Mouse (Mus musculus) spleen, postnatal 4 days (tissue): ENCODE measurements around the gene Lrfn2.

ENCODE experiments used
- DNase-seq, 2 experiments: peaks; one replicate each; pipeline ENCODE4 v3.0.0; 2022; ENCODE audit warnings: low spot score in 2 of 2

Gene Lrfn2

GRCm38 (mm10) chr17:49033686-49034250, 101.6 kb downstream of the Lrfn2 start:
- no peak for DNase-seq

GRCm38 (mm10) chr17:49035052-49035451, 102.9 kb downstream of the Lrfn2 start:
- no peak for DNase-seq

- DNase-seq: no peak
These were observed 105.2 kb downstream of the Lrfn2 start for GRCm38 (mm10) chr17:49037163-49037950.

GRCm38 (mm10) chr17:49043806-49044640, 111.8 kb downstream of the Lrfn2 start:
- no peak for DNase-seq

- no peak for DNase-seq
These were observed 115.7 kb downstream of the Lrfn2 start for GRCm38 (mm10) chr17:49047921-49048320.

GRCm38 (mm10) chr17:49051231-49051630, 119.1 kb downstream of the Lrfn2 start:
- DNase-seq: no peak

- no peak for DNase-seq
These were observed 129.0 kb downstream of the Lrfn2 start for GRCm38 (mm10) chr17:49061141-49061540.

- DNase-seq: no peak
These were observed 131.6 kb downstream of the Lrfn2 start for GRCm38 (mm10) chr17:49063789-49064188.

- no peak for DNase-seq
These were observed 132.3 kb downstream of the Lrfn2 start for GRCm38 (mm10) chr17:49064526-49064925.

GRCm38 (mm10) chr17:49065050-49065449, 132.9 kb downstream of the Lrfn2 start:
- DNase-seq: no peak

GRCm38 (mm10) chr17:49066748-49067147, 134.6 kb downstream of the Lrfn2 start:
- no peak for DNase-seq

GRCm38 (mm10) chr17:49078168-49078567, 146.0 kb downstream of the Lrfn2 start:
- DNase-seq: no peak

- DNase-seq: no peak
These were observed 147.5 kb downstream of the Lrfn2 start for GRCm38 (mm10) chr17:49079647-49080046.

GRCm38 (mm10) chr17:49083594-49084380, 151.6 kb downstream of the Lrfn2 start:
- no peak for DNase-seq

- no peak for DNase-seq
These were observed 152.9 kb downstream of the Lrfn2 start for GRCm38 (mm10) chr17:49085111-49085510.

GRCm38 (mm10) chr17:49096781-49097544, 164.8 kb downstream of the Lrfn2 start:
- no peak for DNase-seq

GRCm38 (mm10) chr17:49111399-49111798, 179.2 kb downstream of the Lrfn2 start:
- no peak for DNase-seq

- no peak for DNase-seq
These were observed 179.7 kb downstream of the Lrfn2 start for GRCm38 (mm10) chr17:49111911-49112310.

GRCm38 (mm10) chr17:49113336-49113735, 181.2 kb downstream of the Lrfn2 start:
- no peak for DNase-seq

- DNase-seq: no peak
These were observed 192.0 kb downstream of the Lrfn2 start for GRCm38 (mm10) chr17:49124166-49124565.

GRCm38 (mm10) chr17:49124642-49125041, 192.5 kb downstream of the Lrfn2 start:
- no peak for DNase-seq
